Mouse (Mus musculus) CH12.LX (cell line): Measurements from ENCODE around the gene Cmss1. TPM values are rescaled to one million over a fixed set of nuclear protein-coding genes. Genes with fewer than 3 reads are reported as not detected.

Experiments
- DNase-seq: peaks from one replicate; pipeline ENCODE4 v3.0.0-alpha.2; 2013; ENCODE audit errors: extremely low read depth
- H3K27ac ChIP-seq: 2 replicates; pipeline ENCODE4 v1.5.1; 2012; ENCODE audit warnings: low read depth, mild to moderate bottlenecking, control low read depth, moderate library complexity; ENCODE audit not compliant: insufficient read depth
- H3K27me3 ChIP-seq: replicated peaks from 2 replicates; pipeline ENCODE3; 2012; ENCODE audit warnings: inconsistent platforms
- H3K36me3 ChIP-seq, 2 experiments: replicated peaks in 1 of 2; 2 replicates each; pipeline versions ENCODE3 to v1.6.1; 2012; ENCODE audit warnings: inconsistent platforms in 1 of 2, low read length in 1 of 2, mild to moderate bottlenecking in 1 of 2, mixed read lengths in 1 of 2, moderate library complexity in 1 of 2; ENCODE audit not compliant: control insufficient read depth in 1 of 2, insufficient read depth in 1 of 2
- H3K4me1 ChIP-seq, 2 experiments: 2 replicates each; pipeline ENCODE4 v1.6.1; 2012; ENCODE audit warnings: inconsistent platforms in 1 of 2, moderate library complexity in 1 of 2; ENCODE audit not compliant: insufficient read depth in 2 of 2, control insufficient read depth in 1 of 2
- H3K4me2 ChIP-seq: 2 replicates; pipeline ENCODE4 v1.6.1; 2012; ENCODE audit warnings: low read depth, mild to moderate bottlenecking, control low read depth; ENCODE audit not compliant: poor library complexity, insufficient read depth, severe bottlenecking
- H3K4me3 ChIP-seq, 3 experiments: fragments of 150-350 bp in 1 of 3; sonication (generic) in 1 of 3; replicated peaks in 1 of 3; 2 replicates each; pipeline versions ENCODE3 to v1.5.1; 2011 to 2012; ENCODE audit warnings: low read depth in 2 of 3, low read length in 2 of 3, mild to moderate bottlenecking in 2 of 3, moderate library complexity in 2 of 3, control low read depth in 1 of 3, improper control_type of control experiment in 1 of 3, inconsistent platforms in 1 of 3, mixed read lengths in 1 of 3; ENCODE audit not compliant: poor library complexity in 1 of 3
- H3K79me2 ChIP-seq: replicated peaks from 2 replicates; pipeline ENCODE4 v1.6.1; 2012; ENCODE audit warnings: mild to moderate bottlenecking, moderate library complexity; ENCODE audit not compliant: control insufficient read depth, poor library complexity, insufficient read depth, severe bottlenecking; ENCODE audit errors: extremely low read depth
- H3K9ac ChIP-seq: 2 replicates; pipeline ENCODE4 v1.6.1; 2012; ENCODE audit warnings: low read depth, mild to moderate bottlenecking, control low read depth, moderate library complexity; ENCODE audit not compliant: insufficient read depth
- H3K9me3 ChIP-seq: replicated peaks from 2 replicates; pipeline ENCODE3; 2012; ENCODE audit warnings: low read length, inconsistent platforms, mixed read lengths
- E2F4 ChIP-seq: IDR thresholded peaks from 2 replicates; pipeline ENCODE4 v1.6.1; 2011; ENCODE audit warnings: low read depth, low read length, improper control_type of control experiment; ENCODE audit not compliant: insufficient replicate concordance
- ELF1 ChIP-seq: IDR thresholded peaks from 2 replicates; pipeline ENCODE4 v1.6.1; 2014; ENCODE audit warnings: low read depth, mild to moderate bottlenecking, inconsistent platforms, low read length, improper control_type of control experiment
- EP300 ChIP-seq: IDR thresholded peaks from 2 replicates; pipeline ENCODE4 v1.6.1; 2011; ENCODE audit warnings: low read length, improper control_type of control experiment
- ETS1 ChIP-seq: conservative IDR thresholded peaks from 2 replicates; pipeline ENCODE4 v1.6.1; 2012; ENCODE audit warnings: low read depth, mild to moderate bottlenecking, inconsistent platforms, low read length, improper control_type of control experiment, moderate library complexity
- MAFK ChIP-seq: IDR thresholded peaks from 2 replicates; pipeline ENCODE4 v1.6.1; 2011; ENCODE audit warnings: low read length, improper control_type of control experiment; ENCODE audit not compliant: insufficient replicate concordance
- MAX ChIP-seq: IDR thresholded peaks from 2 replicates; pipeline ENCODE4 v1.6.1; 2011; ENCODE audit warnings: low read length, improper control_type of control experiment
- MXI1 ChIP-seq: IDR thresholded peaks from 2 replicates; pipeline ENCODE4 v1.6.1; 2011; ENCODE audit warnings: mild to moderate bottlenecking, low read depth, low read length, improper control_type of control experiment
- NRF1 ChIP-seq: IDR thresholded peaks from 2 replicates; pipeline ENCODE4 v1.6.1; 2014; ENCODE audit warnings: low read depth, mild to moderate bottlenecking, inconsistent platforms, low read length, improper control_type of control experiment, moderate library complexity
- POLR2A ChIP-seq: IDR thresholded peaks from 2 replicates; pipeline ENCODE4 v1.6.1; 2011; ENCODE audit warnings: low read depth, mild to moderate bottlenecking, improper control_type of control experiment, low read length
- POLR2AphosphoS2 ChIP-seq: IDR thresholded peaks from 2 replicates; pipeline ENCODE4 v1.6.1; 2011; ENCODE audit warnings: low read depth, low read length, improper control_type of control experiment
- SMC3 ChIP-seq: IDR thresholded peaks from 2 replicates; pipeline ENCODE4 v1.6.1; 2011; ENCODE audit warnings: low read depth, low read length, improper control_type of control experiment
- UBTF ChIP-seq: IDR thresholded peaks from 2 replicates; pipeline ENCODE4 v1.6.1; 2012; ENCODE audit warnings: low read depth, mild to moderate bottlenecking, inconsistent platforms, low read length, improper control_type of control experiment, moderate library complexity
- USF1 ChIP-seq: IDR thresholded peaks from 2 replicates; pipeline ENCODE4 v1.6.1; 2014; ENCODE audit warnings: low read depth, mild to moderate bottlenecking, inconsistent platforms, low read length, improper control_type of control experiment
- USF2 ChIP-seq: conservative IDR thresholded peaks from 2 replicates; pipeline ENCODE4 v1.6.1; 2011; ENCODE audit warnings: low read depth, low read length, improper control_type of control experiment
- ZC3H11A ChIP-seq: IDR thresholded peaks from 2 replicates; pipeline ENCODE4 v1.6.1; 2012; ENCODE audit warnings: low read depth, mild to moderate bottlenecking, inconsistent platforms, low read length, improper control_type of control experiment
- ZKSCAN1 ChIP-seq: IDR thresholded peaks from 2 replicates; pipeline ENCODE4 v1.6.1; 2012; ENCODE audit warnings: low read depth, inconsistent platforms, low read length, improper control_type of control experiment, borderline replicate concordance
- ZMIZ1 ChIP-seq: IDR thresholded peaks from 2 replicates; pipeline ENCODE4 v1.6.1; 2012; ENCODE audit warnings: low read depth, mild to moderate bottlenecking, inconsistent platforms, low read length, improper control_type of control experiment
- ZNF384 ChIP-seq: IDR thresholded peaks from 2 replicates; pipeline ENCODE4 v1.6.1; 2012; ENCODE audit warnings: low read depth, low read length, improper control_type of control experiment, inconsistent platforms
- dilution Hi-C: fragments of 300-500 bp; cut with MboI; formaldehyde crosslinking; loops from 2 replicates; pipeline ENCODE4 v1.14.3; 2020; ENCODE audit warnings: low sequenced_read_pairs; ENCODE audit not compliant: extremely low pct_unique_long_range_greater_than_20kb, extremely low pct_ligation_motif_present
- in situ Hi-C: fragments of 300-500 bp; cut with MboI; formaldehyde crosslinking; loops from 3 replicates; pipeline ENCODE4 v1.14.3; 2019; ENCODE audit warnings: low sequenced_read_pairs, low pct_ligation_motif_present, low pct_unique_long_range_greater_than_20kb, mixed read lengths
- polyA plus RNA-seq: library from polyadenylated mRNA; unstranded; fragments of >175 nt; gene quantifications from 2 replicates; pipeline ENCODE4 v1.2.1, GENCODE M21; 2012; ENCODE audit warnings: low read depth; ENCODE audit not compliant: insufficient read length
- total RNA-seq, 2 experiments: library from RNA; depleted of rRNA; stranded (reverse); fragments of 300-350 nt in 1 of 2; fragments of >200 nt in 1 of 2; gene quantifications; 2 replicates each; pipeline ENCODE4 v1.2.3; 2012 to 2014

Cmss1 gene
- total and polyA plus RNA-seq, 3 experiments = 94.7 to 107 (median 103) TPM

DNA sequence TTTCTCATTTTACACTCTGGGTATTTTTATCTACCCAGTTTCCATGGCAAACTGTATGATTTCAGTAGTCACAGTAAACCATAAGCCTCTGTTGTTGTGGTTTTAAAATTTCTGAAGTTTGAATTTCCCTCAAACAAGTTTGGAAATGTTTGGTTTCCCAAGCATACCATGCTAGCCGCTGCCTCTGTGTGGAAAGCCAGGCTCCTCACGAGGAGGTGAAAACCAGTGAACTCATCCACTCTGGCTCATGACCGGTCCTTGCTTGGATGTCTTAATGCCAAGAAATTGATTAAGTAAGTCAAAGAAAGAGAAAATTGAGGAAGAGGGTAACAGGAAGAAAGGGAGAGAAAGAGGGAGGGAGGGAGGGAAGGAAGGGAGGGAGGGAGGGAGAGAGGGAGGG is 48.4 kb downstream of the Cmss1 start:
- Histone ChIP-seq H3K27me3 (no peaks in the 10 kb centered on the region), H3K36me3 (peaks cover 0 to 55% of the 10 kb centered on the region in 2 experiments), H3K4me3 (no peak overlapping the region), H3K79me2 (peaks cover 8% of the 10 kb centered on the region; the same call in 1 of the 2 replicates), H3K9ac (no peak overlapping the region), H3K27ac (no peak overlapping the region), H3K9me3 (no peaks in the 10 kb centered on the region), H3K4me2 (no peak overlapping the region), H3K4me1 (peaks cover 4 to 77% of the 10 kb centered on the region in 2 experiments; a peak in 3 of 4 replicates)
- dilution Hi-C loops (no loop called here), in situ Hi-C loops (no loop called here)
- TF ChIP-seq ZNF384 (no peak), ZMIZ1 (no peak), ZKSCAN1 (no peak), ZC3H11A (no peak), POLR2A (no peak), NRF1 (no peak), MAFK (no peak), E2F4 (no peak), SMC3 (no peak), ELF1 (no peak), USF2 (no peak), UBTF (no peak), POLR2AphosphoS2 (no peak), EP300 (no peak)
- no peak for DNase-seq

DNA sequence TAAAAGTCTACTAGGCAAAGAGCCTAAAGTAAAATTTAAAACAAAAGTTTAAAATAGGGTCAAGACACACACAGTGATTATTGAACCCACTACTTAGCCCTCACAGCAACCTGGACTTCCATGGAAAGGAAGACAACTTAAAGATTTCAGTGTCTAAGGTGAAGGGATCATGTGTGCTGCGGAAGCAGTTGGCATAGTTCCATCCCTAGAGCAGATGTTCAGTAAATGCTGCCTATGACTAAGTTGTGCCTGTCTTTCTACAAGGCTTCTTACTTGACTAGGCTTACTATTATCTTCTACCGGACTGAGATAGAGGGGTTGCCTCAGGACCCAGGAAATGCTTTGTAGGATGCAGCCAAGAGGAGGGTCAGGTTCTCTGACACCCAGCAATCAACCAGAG is 50.4 kb downstream of the Cmss1 start:
- Histone ChIP-seq H3K27me3 (no peaks in the 10 kb centered on the region), H3K27ac (no peak overlapping the region), H3K36me3 (peaks cover 0 to 56% of the 10 kb centered on the region in 2 experiments), H3K4me2 (no peak overlapping the region), H3K9ac (no peak overlapping the region), H3K79me2 (peaks cover 8% of the 10 kb centered on the region; the same call in 1 of the 2 replicates), H3K9me3 (no peaks in the 10 kb centered on the region), H3K4me3 (no peak overlapping the region), H3K4me1 (peaks cover 2 to 82% of the 10 kb centered on the region in 2 experiments; a peak in 2 of 4 replicates)
- dilution Hi-C loops = no loop called here
- DNase-seq = no peak
- TF ChIP-seq MAX (no peak), MXI1 (no peak), USF1 (no peak)
- in situ Hi-C loops = no loop called here

DNA sequence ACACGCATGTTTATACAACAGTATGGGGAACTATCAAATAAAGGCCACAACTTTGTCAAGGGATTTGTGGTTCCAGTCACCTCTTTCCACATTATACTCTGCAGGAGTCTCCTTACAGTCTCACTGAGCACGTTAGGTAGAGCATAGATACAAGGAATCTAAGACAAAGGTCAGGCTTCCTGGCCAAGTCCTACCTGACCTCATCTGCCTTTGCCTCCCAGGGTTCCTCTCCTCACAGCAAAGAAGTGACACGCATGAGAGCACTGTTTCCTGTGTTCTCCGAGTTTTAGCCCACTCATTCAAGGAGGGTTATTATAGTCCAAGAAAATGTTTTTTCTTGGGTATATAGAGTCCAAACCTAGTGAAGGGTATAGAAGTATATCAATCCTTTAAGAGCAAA is 51.0 kb downstream of the Cmss1 start:
- Histone ChIP-seq H3K9me3 (no peaks in the 10 kb centered on the region), H3K27ac (no peak overlapping the region), H3K4me3 (no peak overlapping the region), H3K4me2 (no peak overlapping the region), H3K4me1 (peaks cover 2 to 80% of the 10 kb centered on the region in 2 experiments; a peak in 3 of 4 replicates), H3K36me3 (peaks cover 0 to 56% of the 10 kb centered on the region in 2 experiments), H3K27me3 (no peaks in the 10 kb centered on the region), H3K79me2 (peaks cover 8% of the 10 kb centered on the region; the same call in 1 of the 2 replicates), H3K9ac (no peak overlapping the region)
- dilution Hi-C loops (no loop called here), in situ Hi-C loops (no loop called here)
- TF ChIP-seq ETS1 = no peak
- no peak for DNase-seq
